Mouse (Mus musculus) megakaryocyte-erythroid progenitor cell, adult 5-6 weeks (primary cell): ENCODE measurements around the gene Krt18. TPM values are rescaled to one million over a fixed set of nuclear protein-coding genes. Genes with fewer than 3 reads are reported as not detected.
A peak's percentile ranks its signal among the peaks of the same experiment; 100 is the strongest.
"Not testable (repeated sequence)": the region's sequence is repeated elsewhere in the genome, so short reads cannot be mapped to it uniquely, and the experiment has no call there.

ENCODE experiments used
- ATAC-seq: replicated peaks from 2 replicates; pipeline ENCODE4 v1.8.0; 2016; ENCODE audit warnings: mild to moderate bottlenecking, inconsistent platforms; ENCODE audit not compliant: severe bottlenecking, poor library complexity, low FRiP score, low TSS enrichment
- total RNA-seq, 2 experiments: library from RNA; stranded (forward) in 1 of 2; stranded (reverse) in 1 of 2; fragments of 200-1000, 215-1000 nt in 1 of 2; fragments of >200 nt in 1 of 2; fragmentation: Nextera tagmentation in 1 of 2; gene quantifications; 2 replicates each; pipeline ENCODE4 v1.2.3; 2014 to 2017

Krt18 gene
- 8.3 TPM in 1 of 2 replicates, not detected in the other for total RNA-seq (2014; fragmentation: Nextera tagmentation)
- total RNA-seq (2017) = 7.2 and 11.5 TPM in 2 replicates

GRCm38 (mm10) chr15:102028040-102028439, at the start of gene Krt18:
Krt18 (plus strand) TSS chr15:102028180.
- peak; percentile 84 for ATAC-seq

DNA sequence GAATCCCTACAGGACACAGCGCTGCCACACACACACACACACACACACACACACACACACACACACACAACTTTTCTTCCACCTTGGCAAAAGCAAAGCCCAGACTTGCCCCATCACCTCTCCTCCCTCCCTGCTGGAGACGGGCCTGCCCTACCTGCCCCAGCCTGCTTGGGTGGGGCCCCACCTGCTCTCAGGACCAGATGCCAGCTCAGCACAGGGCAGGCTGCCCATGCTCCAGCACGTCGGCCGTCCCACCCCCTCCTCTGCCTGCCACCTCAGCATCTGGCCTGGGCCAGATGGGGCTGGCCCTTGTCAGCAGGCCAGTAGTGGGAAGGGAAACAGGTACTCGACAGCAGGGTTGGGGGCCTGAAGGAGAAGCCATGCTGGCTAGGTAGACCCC, 47.1 kb upstream of the Krt18 start:
- no peak for ATAC-seq

DNA sequence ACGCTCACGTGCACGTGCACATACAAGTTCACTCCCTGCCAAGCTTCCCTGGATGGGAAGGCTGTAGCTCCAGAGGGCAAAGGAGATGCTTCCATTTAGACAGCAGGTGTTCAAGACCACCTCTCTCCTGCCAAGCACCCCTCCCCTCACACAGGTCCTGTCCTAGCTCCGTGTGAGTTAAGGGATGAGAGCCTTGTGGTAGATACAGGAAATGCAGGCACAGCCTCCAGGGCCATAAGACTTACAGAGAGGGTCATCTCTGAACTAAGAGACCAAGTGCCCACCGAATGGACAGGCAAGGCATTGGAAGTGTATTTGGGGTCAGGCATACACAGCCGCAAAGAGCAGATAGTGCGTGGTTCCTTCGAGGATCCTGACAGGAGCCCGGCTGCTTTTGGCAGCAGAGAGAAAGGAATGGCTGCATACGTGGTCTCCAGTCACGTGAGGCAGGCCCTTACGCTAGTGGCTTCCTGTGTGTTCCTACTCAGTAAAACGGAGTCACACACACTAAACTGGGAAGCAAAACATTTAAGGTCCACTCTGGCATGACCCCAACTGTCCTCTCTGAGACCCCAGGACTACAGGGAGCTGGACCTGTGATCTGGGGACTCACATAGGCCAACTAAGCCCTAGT, 44.5 kb upstream of the Krt18 start:
- no peak for ATAC-seq

DNA sequence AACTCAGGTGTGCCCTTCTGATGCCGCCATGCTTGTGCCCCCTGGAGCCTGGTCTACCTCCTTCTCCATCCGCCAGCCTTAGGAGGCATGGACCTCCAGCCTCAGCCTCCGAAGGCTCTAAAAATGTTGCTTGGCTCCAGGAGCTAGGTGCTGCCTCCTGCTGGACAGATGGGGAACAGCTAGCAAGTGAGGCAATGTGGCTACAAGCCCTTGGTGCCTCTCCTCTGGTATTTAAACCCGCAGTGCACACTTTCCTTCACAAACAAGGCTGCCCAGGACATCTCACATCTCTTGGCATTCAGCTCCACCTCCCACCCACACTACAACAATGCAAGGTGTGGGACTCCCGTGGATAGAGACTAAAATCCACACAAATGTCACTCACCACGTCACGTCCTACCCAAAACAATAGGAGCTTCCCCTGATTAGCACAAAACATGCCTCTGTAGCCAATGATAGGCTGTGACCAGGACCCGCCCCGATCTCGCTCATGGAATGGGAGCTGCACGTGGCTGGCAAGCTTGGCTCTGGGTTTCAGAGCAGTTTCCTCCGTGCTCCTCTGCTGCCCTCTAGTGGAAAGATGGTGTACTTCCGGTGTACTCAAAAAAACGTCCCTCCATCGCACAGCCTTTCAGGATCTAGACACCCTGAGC, 43.9 kb upstream of the Krt18 start:
- ATAC-seq = peak; percentile 95

GRCm38 (mm10) chr15:101984746-101985145, 43.2 kb upstream of the Krt18 start:
- ATAC-seq = no peak

- peak; percentile 46 for ATAC-seq
These were observed 39.9 kb upstream of the Krt18 start for GRCm38 (mm10) chr15:101988119-101988518.

DNA sequence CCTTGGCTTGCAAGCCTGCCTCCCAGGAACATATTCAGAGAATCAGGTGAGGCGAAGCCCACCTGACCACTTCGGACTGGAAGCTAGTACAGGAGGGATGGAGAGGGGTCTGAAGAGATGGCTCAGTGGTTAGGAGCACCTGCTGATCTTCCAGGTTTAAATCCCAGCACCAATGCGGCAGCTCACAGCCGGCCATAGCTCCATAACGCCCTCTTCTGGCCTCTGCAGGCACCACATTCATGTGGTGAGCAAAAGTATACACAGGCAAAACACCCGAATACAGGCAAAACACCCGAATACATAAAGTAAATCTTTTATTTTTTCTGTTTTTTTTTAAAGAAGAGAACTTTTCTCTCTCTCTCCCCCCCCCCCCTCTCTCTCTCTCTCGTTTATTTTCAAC, 39.3 kb upstream of the Krt18 start:
- no peak for ATAC-seq

DNA sequence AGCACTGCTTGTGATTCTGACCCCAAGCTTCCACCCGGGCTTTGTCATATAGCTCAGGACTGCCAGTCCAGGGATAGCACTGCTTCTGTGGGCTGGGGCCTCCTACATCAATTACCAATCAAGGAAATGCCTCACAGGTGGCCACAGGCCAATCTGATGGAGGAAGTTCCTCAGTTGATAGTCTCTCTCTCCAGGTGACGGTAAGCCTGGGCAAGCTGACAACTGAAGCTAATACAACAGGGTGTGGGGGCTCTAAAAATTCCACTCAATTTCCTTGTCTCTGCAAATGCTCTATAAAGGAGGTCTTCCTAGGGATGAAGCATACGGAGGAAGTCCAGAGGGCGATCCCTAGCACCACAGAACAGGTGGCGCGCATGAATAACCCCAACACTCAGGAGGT, 37.0 kb upstream of the Krt18 start:
- no peak for ATAC-seq

DNA sequence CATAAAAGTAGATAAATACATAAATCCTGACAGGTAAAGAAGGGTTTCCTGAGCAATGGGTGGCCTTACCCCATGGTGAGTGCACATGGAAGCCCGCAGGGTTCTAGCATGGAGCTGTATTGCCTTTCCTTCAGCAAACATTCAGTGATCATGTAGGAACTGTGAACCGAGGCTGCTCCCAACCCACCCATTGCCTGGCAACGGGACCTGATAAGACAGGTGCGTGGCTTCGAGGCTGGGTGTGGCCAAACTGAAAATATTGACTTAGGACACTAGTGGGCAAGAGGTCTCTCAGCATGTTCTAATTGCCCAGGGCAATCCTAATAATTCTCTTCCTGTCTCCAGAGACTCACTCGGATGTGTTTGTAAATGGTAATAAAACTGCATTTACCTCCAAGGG, 33.6 kb upstream of the Krt18 start:
- ATAC-seq = no peak

DNA sequence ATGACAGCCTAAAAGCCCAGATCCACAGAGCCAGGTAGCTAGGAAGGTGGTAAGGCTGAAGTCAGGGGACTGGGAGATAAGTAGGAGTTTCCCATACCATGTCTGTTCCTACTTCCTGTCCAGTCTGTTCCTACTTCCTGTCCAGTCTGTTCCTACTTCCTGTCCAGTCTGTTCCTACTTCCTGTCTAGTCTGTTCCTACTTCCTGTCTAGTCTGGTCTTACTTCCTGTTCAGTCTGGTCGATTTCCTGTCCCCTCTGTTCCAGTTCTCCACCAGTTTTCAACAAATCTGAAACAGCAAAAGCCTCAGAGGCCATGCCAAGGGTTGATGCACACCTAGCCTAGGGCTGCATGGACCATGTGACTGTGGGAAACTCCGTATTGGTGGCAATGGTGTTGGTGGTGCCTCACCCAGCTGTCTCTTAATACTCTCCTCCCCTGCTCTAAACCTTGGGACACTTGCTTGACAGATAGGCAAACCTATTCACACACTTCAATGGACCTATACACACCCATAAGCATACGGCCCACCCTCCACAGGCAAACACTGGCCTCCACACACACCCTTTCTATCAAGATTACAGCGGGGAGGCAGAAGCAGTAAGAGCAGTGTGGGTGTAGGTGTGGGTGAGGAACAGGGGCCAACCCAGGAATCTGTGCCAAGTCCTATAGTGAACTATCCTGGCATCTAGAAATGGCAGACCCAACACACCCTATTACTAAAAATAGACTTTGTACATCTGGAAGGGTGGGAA, 32.3 kb upstream of the Krt18 start:
- peak; percentile 45 for ATAC-seq

DNA sequence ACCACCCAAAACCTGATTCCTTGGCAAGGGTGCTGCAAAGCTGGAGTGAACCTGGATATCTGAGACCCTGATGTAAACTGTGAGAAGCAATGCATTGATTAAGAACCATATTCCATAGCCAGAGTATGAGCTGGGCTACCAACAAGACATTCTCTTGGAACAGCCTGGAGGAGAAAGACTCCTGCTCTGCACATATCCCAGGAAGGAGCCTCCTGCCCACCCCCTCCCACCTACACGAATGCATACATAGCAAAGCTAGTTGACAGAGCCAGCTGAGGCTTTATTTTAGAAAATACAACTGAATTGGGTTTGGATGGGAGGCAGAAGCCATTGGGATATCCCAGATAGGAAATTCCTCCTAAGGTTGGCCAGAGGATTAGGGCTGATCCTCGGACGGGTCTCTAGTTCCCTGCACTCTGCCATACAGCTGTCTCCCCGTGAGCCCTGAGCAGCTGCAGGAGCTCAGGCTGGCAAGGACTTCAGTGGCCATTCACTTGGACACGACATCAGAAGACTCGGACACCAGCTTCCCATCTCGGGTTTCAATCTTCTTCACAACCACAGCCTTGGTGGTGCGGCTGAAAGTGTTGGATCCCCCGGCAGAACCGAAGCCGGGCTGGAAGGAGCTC, 31.4 kb upstream of the Krt18 start:
- ATAC-seq = not testable (repeated sequence)

GRCm38 (mm10) chr15:101999156-101999555, 28.8 kb upstream of the Krt18 start:
- ATAC-seq = no peak

DNA sequence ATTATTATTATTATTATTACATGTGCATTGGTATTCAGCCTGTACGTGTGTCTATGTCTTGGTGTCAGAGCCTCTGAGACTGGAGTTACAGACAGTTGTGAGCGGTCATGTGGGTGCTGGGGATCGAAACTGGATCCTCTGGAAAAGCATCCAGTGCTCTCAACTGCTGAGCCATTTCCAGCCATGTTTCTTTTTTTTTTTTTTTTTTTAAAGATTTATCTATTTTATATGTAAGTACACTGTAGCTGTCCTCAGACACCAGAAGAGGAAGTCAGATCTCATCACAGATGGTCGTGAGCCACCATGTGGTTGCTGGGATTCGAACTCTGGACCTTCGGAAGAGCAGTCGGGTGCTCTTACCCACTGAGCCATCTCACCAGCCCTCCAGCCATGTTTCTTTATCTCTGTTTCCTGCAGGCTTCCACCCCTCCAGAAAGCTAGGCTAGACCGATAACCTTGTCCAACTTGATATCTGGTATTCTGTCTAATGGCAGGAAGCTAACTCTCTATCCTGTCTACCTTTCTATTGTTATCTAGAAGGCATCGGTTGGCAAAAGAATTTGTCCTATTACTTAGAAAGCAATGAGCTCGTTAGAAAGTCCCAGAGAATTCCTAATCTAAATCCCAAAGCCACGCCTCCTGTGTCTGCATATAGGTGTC, 28.2 kb upstream of the Krt18 start:
- ATAC-seq = no peak

GRCm38 (mm10) chr15:102002646-102003488, 25.1 kb upstream of the Krt18 start:
- peak; percentile 86 for ATAC-seq

DNA sequence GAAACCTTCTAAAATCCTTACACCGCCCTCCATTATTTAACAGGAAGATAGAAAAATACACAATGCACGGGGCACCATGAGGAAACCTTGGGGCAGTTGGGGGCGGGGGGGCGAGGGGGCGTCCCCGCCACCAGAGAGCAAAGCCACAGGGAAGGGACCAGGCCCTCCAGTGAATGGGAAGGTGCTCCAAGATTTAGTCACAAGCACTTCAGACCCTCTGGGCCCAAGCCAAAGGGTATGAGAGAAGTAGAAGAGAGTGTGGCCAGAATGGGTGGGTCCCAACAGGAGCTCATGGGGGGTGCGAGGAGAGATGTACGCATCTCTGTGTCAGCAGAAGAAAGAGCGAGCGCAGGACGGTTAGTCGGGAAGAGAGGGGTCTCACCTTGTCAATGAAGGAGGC, 24.5 kb upstream of the Krt18 start:
- no peak for ATAC-seq

GRCm38 (mm10) chr15:102004189-102004588, 23.8 kb upstream of the Krt18 start, which contains the start of gene Krt8:
Krt8 (minus strand) TSS chr15:102004482.
- no peak for ATAC-seq

- no peak for ATAC-seq
These were observed 22.7 kb upstream of the Krt18 start for GRCm38 (mm10) chr15:102005290-102005689.

GRCm38 (mm10) chr15:102006317-102006716, 21.7 kb upstream of the Krt18 start:
- ATAC-seq = no peak
